ENCODE assay signal across 14 mouse cellular contexts in the genomic region with DNA sequence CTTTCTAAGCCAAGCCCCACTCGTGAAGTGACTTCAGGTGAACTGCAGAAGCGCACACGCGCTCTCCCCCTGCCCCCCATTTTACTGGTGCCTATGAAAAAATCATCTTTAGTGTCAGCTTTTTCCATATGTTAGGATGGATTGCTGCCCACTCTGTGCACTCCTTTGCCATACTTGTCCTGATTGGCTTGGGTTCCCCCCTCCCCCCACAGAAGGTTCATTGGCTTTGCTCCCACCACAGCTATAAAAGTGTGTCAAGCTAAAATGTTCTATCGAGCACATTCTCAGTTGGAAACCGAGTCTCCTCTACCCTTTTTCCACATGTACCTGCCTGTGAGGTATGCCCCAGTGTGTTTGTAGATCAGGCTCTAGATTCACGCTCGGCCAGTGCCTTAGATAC. TPM values are rescaled to one million over a fixed set of nuclear protein-coding genes. Genes with fewer than 3 reads are reported as not detected.
A peak's percentile ranks its signal among the peaks of the same experiment; 100 is the strongest.
DNase-seq lines count a peak whose midpoint lies in the region; ATAC-seq and TF ChIP-seq lines count a peak whose summit lies in the region.
"Had no signal": no experiment of that assay in that cellular context is flagged by ENCODE, and none has a peak within 500 bp of the region (broad histone marks: within the 10 kb centered on the region; RNA-seq: fewer than 3 reads in every experiment).

No protein-coding gene starts in this region.

- peaks cover 48% of the 10 kb centered on the region for H3K36me3 ChIP-seq in heart, embryonic 12.5 days
- peaks cover 16% of the 10 kb centered on the region; the same call in 1 of the 2 replicates for H3K36me3 ChIP-seq in stomach, embryonic 14.5 days (ENCODE audit: control insufficient read depth, insufficient read depth, low read length)
- H3K36me3 ChIP-seq in liver, embryonic 12.5 days, result peaks cover 44% of the 10 kb centered on the region

- H3K27ac ChIP-seq in cerebellum, adult 2 months (ENCODE audit: insufficient read depth, low read length), result no peak overlapping the region
- H3K27ac ChIP-seq in heart, embryonic 12.5 days (ENCODE audit: poor library complexity, severe bottlenecking), result peak overlapping the region; percentile 18
- H3K27ac ChIP-seq in left cerebral cortex, adult 2 months, result peak overlapping the region; percentile 36; the same call in 1 of the 2 replicates
- peak overlapping the region; percentile 17; the same call in 1 of the 2 replicates for H3K27ac ChIP-seq in stomach, embryonic 14.5 days (ENCODE audit: low read length)
- no peak overlapping the region for H3K27ac ChIP-seq in liver, embryonic 12.5 days
- H3K27ac ChIP-seq: embryonic facial prominence, embryonic 10.5 days; gastrocnemius, adult 2 months had no signal

- whole genome bisulfite sequencing in cerebellum, adult 2 months, result 27% methylated on average over 8 of the region's 8 CpGs
- 86% methylated on average over 8 of the region's 8 CpGs for WGBS in heart, embryonic 12.5 days
- 74% methylated on average over 8 of the region's 8 CpGs for WGBS in stomach, embryonic 14.5 days
- 87% methylated on average over 8 of the region's 8 CpGs for WGBS in liver, embryonic 12.5 days (ENCODE audit: insufficient replicate concordance)

- peaks cover 17% of the 10 kb centered on the region for H3K4me1 ChIP-seq in cerebellum, adult 2 months (ENCODE audit: control insufficient read depth, insufficient read depth, low read length)
- H3K4me1 ChIP-seq in heart, embryonic 12.5 days (replicated peaks), result peaks cover 48% of the 10 kb centered on the region
- peaks cover 10% of the 10 kb centered on the region for H3K4me1 ChIP-seq in stomach, embryonic 14.5 days (ENCODE audit: control insufficient read depth, insufficient read depth, low read length)
- peaks cover 3% of the 10 kb centered on the region; the same call in 1 of the 2 replicates for H3K4me1 ChIP-seq in liver, embryonic 12.5 days

- no peak for ATAC-seq in cerebellum, adult (ENCODE audit: insufficient number of reproducible peaks, low FRiP score, low TSS enrichment)
- ATAC-seq in heart, embryonic 12.5 days (ENCODE audit: insufficient number of reproducible peaks, low FRiP score), result no peak
- ATAC-seq in stomach, embryonic 14.5 days (ENCODE audit: insufficient number of reproducible peaks, insufficient read depth, low FRiP score, low read depth), result no peak
- no peak for ATAC-seq in liver, embryonic 12.5 days

- H3K4me3 ChIP-seq in cerebellum, adult 2 months (replicated peaks; ENCODE audit: insufficient read depth, low read depth, low read length), result no peak overlapping the region
- no peak overlapping the region for H3K4me3 ChIP-seq in heart, embryonic 12.5 days
- no peak overlapping the region for H3K4me3 ChIP-seq in left cerebral cortex, adult 2 months
- no peak overlapping the region for H3K4me3 ChIP-seq in stomach, embryonic 14.5 days (ENCODE audit: low read depth, low read length)
- no peak overlapping the region for H3K4me3 ChIP-seq in liver, embryonic 12.5 days
- H3K4me3 ChIP-seq: embryonic facial prominence, embryonic 10.5 days; gastrocnemius, adult 2 months had no signal

- H3K9me3 ChIP-seq in heart, embryonic 12.5 days (replicated peaks), result no peaks in the 10 kb centered on the region
- H3K9me3 ChIP-seq in stomach, embryonic 14.5 days (ENCODE audit: control insufficient read depth, low read depth, low read length), result no peaks in the 10 kb centered on the region
- no peaks in the 10 kb centered on the region for H3K9me3 ChIP-seq in liver, embryonic 12.5 days (replicated peaks)
- H3K9me3 ChIP-seq: embryonic facial prominence, embryonic 10.5 days had no signal

- no peak overlapping the region for H3K4me2 ChIP-seq in heart, embryonic 12.5 days
- no peak overlapping the region for H3K4me2 ChIP-seq in stomach, embryonic 14.5 days (replicated peaks; ENCODE audit: low read depth, low read length)
- H3K4me2 ChIP-seq in liver, embryonic 12.5 days, result no peak overlapping the region

- no peaks in the 10 kb centered on the region for H3K27me3 ChIP-seq in cerebellum, adult 2 months (ENCODE audit: control insufficient read depth, insufficient read depth, low read length)
- no peaks in the 10 kb centered on the region for H3K27me3 ChIP-seq in heart, embryonic 12.5 days (replicated peaks)
- no peaks in the 10 kb centered on the region for H3K27me3 ChIP-seq in stomach, embryonic 14.5 days (ENCODE audit: control insufficient read depth, insufficient read depth, low read length)
- H3K27me3 ChIP-seq in liver, embryonic 12.5 days (replicated peaks), result no peaks in the 10 kb centered on the region

- peak; percentile 45 to 67 for DNase-seq in cerebellum, adult 2 months
- DNase-seq in heart, postnatal 14 days, result no peak
- no peak for DNase-seq in left cerebral cortex, adult 2 months (ENCODE audit: extremely low spot score in 1 of 2, low spot score in 2 of 2)
- DNase-seq in left cerebral cortex, adult 9 months (ENCODE audit: low spot score in 2 of 2), result no peak
- DNase-seq: adrenal gland, adult 2 months; gastrocnemius, adult 2 months; kidney, adult 8-10 months; layer of hippocampus, adult 9-11 months; lung, postnatal 10 days had no signal

- no peak overlapping the region for H3K9ac ChIP-seq in heart, embryonic 12.5 days
- no peak overlapping the region for H3K9ac ChIP-seq in stomach, embryonic 14.5 days (replicated peaks; ENCODE audit: low read depth, low read length)
- no peak overlapping the region for H3K9ac ChIP-seq in liver, embryonic 12.5 days

- intact Hi-C loops in heart, postnatal 14 days (cut with DNase I), result no loop called here
- intact Hi-C loops in left cerebral cortex, adult 2 months (cut with DNase I), result no loop called here

- no peak for TF ChIP-seq CTCF in cerebellum, adult 2 months (IDR thresholded peaks at IDR 0.05; ENCODE audit: borderline replicate concordance, insufficient read depth, low read depth, low read length)
- no peak for TF ChIP-seq CTCF in left cerebral cortex, adult 2 months (IDR thresholded peaks at IDR 0.05)

- TF ChIP-seq POLR2A in cerebellum, adult 2 months (IDR thresholded peaks at IDR 0.05; ENCODE audit: borderline replicate concordance, insufficient read depth, low read length), result no peak

RNA-seq across cellular contexts. Expression of gene Elk3, which starts 59.5 kb away (rescaled TPM):
- polyA plus RNA-seq in cerebellum, adult 2 months (2012; rRNA removed), result 5.7 and 5.9 TPM in 2 replicates
- 36.8 and 41.0 TPM in 2 replicates for polyA plus RNA-seq in heart, embryonic 12.5 days (2016; fragmentation: Nextera tagmentation; extraction: Ambion mirVana)
- 10 to 100 TPM; 64.1 to 67.2 TPM for total RNA-seq in heart, postnatal 14 days (2021)
- total RNA-seq in left cerebral cortex, adult 2 months (2021), result 10 to 100 TPM in 1 of 2 experiments, 1 to 10 TPM in 1; 8.6 to 11.9 TPM
- 34.0 and 36.6 TPM in 2 replicates for polyA plus RNA-seq in stomach, embryonic 14.5 days (2014; fragmentation: Nextera tagmentation; extraction: Ambion mirVana)
- polyA plus RNA-seq in liver, embryonic 12.5 days (2016; fragmentation: Nextera tagmentation; extraction: Ambion mirVana), result 8.6 and 9.6 TPM in 2 replicates

Comparison
In these comparisons a context has a peak if more than half of its experiments do, and no peak if none do; other contexts are left out.
1. DNase-seq: peak in cerebellum, adult 2 months (2 of 2); none in heart, postnatal 14 days (0 of 2), left cerebral cortex, adult 2 months (0 of 2) and left cerebral cortex, adult 9 months (0 of 2).
2. H3K27ac ChIP-seq: peak in heart, embryonic 12.5 days (single experiment), left cerebral cortex, adult 2 months (single experiment) and stomach, embryonic 14.5 days (single experiment); none in cerebellum, adult 2 months (single experiment) and liver, embryonic 12.5 days (single experiment).